Mouse (Mus musculus): ENCODE measurements around the gene Slc6a18.

- no peak for TF ChIP-seq CTCF (IDR thresholded peaks at IDR 0.05; ENCODE audit: borderline replicate concordance, insufficient read depth, low read depth, low read length)
- TF ChIP-seq POLR2A (IDR thresholded peaks at IDR 0.05; ENCODE audit: borderline replicate concordance, insufficient read depth, low read length): no peak
These were observed 17.1 kb upstream of the Slc6a18 start for GRCm38 (mm10) chr13:73694972-73695371.
